Mouse (Mus musculus): ENCODE measurements around the gene N4bp2l2. TPM values are rescaled to one million over a fixed set of nuclear protein-coding genes. Genes with fewer than 3 reads are reported as not detected.

The N4bp2l2 gene
- polyA plus RNA-seq, 2 experiments = 12.3 to 25.1 TPM

DNA sequence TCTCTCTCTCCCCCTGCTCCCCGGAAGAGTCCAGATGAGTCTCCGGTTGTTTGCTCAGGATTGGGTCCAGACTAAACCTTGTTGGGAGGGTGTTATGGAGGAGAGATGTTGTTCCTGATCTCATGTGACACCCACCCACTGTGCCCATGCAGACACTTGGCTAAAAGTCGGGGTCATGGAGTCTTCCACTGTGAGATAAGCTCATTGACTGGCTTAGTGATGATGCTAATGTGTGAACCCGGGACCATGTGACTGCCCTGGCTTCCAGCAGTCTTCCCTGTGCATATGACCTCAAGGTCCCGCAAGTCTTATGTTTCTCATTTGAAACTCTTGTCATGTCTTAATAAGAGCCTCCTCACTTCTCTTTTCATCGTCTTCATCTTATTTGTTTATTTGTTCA lies 84.8 kb downstream of the N4bp2l2 start:
- TF ChIP-seq EP300 (IDR thresholded peaks at IDR 0.05; ENCODE audit: low read depth) (no peak), CTCF (IDR thresholded peaks at IDR 0.05; ENCODE audit: low read depth) (no peak)
- no peak for ATAC-seq (ENCODE audit: insufficient read depth)
- no peak overlapping the region; the same call in 1 of the 2 replicates for H3K27ac ChIP-seq
- H3K9ac ChIP-seq (replicated peaks) = no peak overlapping the region
- no peak overlapping the region for H3K4me2 ChIP-seq (ENCODE audit: low read depth)
- H3K36me3 ChIP-seq (replicated peaks; ENCODE audit: control insufficient read depth, insufficient read depth, low read depth) = no peaks in the 10 kb centered on the region; the same call in 1 of the 2 replicates
- DNase-seq (ENCODE audit: low read depth in 3 of 3, low spot score in 3 of 3) = no peak
- H3K9me3 ChIP-seq (ENCODE audit: control insufficient read depth, low read length) = no peaks in the 10 kb centered on the region
- H3K4me1 ChIP-seq (replicated peaks; ENCODE audit: control insufficient read depth in 2 of 2, insufficient read depth in 2 of 2, low read length in 1 of 2) = peaks cover 37 to 58% of the 10 kb centered on the region in 2 experiments
- H3K4me3 ChIP-seq (ENCODE audit: insufficient read depth in 1 of 2, low read depth in 2 of 2, low read length in 2 of 2) = no peak overlapping the region
- no peaks in the 10 kb centered on the region for H3K27me3 ChIP-seq (ENCODE audit: control insufficient read depth, insufficient read depth, low read length)
- 74% methylated on average over 6 of the region's 6 CpGs for WGBS (ENCODE audit: insufficient replicate concordance)

DNA sequence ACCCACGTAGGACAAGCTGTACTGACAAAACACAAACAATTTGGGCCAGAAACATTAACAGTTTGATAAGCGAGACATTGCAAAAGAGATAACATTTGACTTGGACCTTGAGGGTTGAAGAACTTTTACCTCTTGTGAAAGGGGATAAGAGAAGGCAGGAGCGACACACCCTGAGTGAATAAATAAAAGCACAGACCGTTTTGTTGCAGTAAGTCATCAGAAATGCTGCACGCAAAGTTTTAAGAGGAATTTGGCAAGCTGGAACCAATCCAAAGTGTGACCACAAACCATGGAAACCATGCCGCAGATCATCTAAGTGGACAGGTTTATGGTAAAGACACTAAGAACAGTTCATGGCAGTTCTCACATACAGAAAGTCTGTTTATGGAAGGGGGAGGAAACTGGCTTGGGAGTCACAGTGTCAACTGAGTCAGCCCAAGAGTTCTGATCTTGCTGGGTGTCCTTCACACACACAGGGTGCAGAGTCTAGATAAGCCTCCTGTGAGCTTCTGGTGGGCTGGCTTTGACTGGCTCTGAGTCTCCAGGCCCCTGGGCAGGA lies 87.3 kb downstream of the N4bp2l2 start:
- Histone ChIP-seq H3K9ac (replicated peaks) (peak overlapping the region; percentile 44), H3K27ac (peak overlapping the region; percentile 84), H3K4me2 (ENCODE audit: low read depth) (peak overlapping the region; percentile 66), H3K4me1 (replicated peaks; ENCODE audit: control insufficient read depth in 2 of 2, insufficient read depth in 2 of 2, low read length in 1 of 2) (peaks cover 34 to 50% of the 10 kb centered on the region in 2 experiments), H3K9me3 (ENCODE audit: control insufficient read depth, low read length) (no peaks in the 10 kb centered on the region), H3K36me3 (replicated peaks; ENCODE audit: control insufficient read depth, insufficient read depth, low read depth) (no peaks in the 10 kb centered on the region; the same call in 1 of the 2 replicates), H3K4me3 (ENCODE audit: insufficient read depth in 1 of 2, low read depth in 2 of 2, low read length in 2 of 2) (peak overlapping the region; percentile 7 to 27; a peak in 2 of 4 replicates), H3K27me3 (ENCODE audit: control insufficient read depth, insufficient read depth, low read length) (no peaks in the 10 kb centered on the region)
- WGBS (ENCODE audit: insufficient replicate concordance) = 7% methylated on average over 6 of the region's 6 CpGs
- peak; percentile 95 for ATAC-seq (ENCODE audit: insufficient read depth)
- peak; percentile 62 to 74 (median 65) for DNase-seq (ENCODE audit: low read depth in 3 of 3, low spot score in 3 of 3)
- TF ChIP-seq CTCF (IDR thresholded peaks at IDR 0.05; ENCODE audit: low read depth) (no peak), EP300 (IDR thresholded peaks at IDR 0.05; ENCODE audit: low read depth) (peak; percentile 89)

GRCm38 (mm10) chr5:150576832-150577231 lies 89.2 kb downstream of the N4bp2l2 start:
- DNase-seq (ENCODE audit: low read depth in 3 of 3, low spot score in 3 of 3) = no peak
- WGBS (ENCODE audit: insufficient replicate concordance) = 78% methylated on average over 11 of the region's 11 CpGs
- Histone ChIP-seq H3K36me3 (replicated peaks; ENCODE audit: control insufficient read depth, insufficient read depth, low read depth) (peaks cover 6% of the 10 kb centered on the region), H3K27ac (no peak overlapping the region), H3K4me3 (ENCODE audit: insufficient read depth in 1 of 2, low read depth in 2 of 2, low read length in 2 of 2) (no peak overlapping the region), H3K4me1 (replicated peaks; ENCODE audit: control insufficient read depth in 2 of 2, insufficient read depth in 2 of 2, low read length in 1 of 2) (peaks cover 34 to 43% of the 10 kb centered on the region in 2 experiments), H3K9me3 (ENCODE audit: control insufficient read depth, low read length) (no peaks in the 10 kb centered on the region), H3K4me2 (ENCODE audit: low read depth) (no peak overlapping the region), H3K9ac (replicated peaks) (no peak overlapping the region), H3K27me3 (ENCODE audit: control insufficient read depth, insufficient read depth, low read length) (no peaks in the 10 kb centered on the region)
- no peak for TF ChIP-seq EP300 (IDR thresholded peaks at IDR 0.05; ENCODE audit: low read depth)
- no peak for TF ChIP-seq CTCF (IDR thresholded peaks at IDR 0.05; ENCODE audit: low read depth)
- no peak for ATAC-seq (ENCODE audit: insufficient read depth)

GRCm38 (mm10) chr5:150574885-150575284 lies 91.1 kb downstream of the N4bp2l2 start:
- no peaks in the 10 kb centered on the region for H3K27me3 ChIP-seq (ENCODE audit: control insufficient read depth, insufficient read depth, low read length)
- TF ChIP-seq EP300 (IDR thresholded peaks at IDR 0.05; ENCODE audit: low read depth) (no peak), CTCF (IDR thresholded peaks at IDR 0.05; ENCODE audit: low read depth) (no peak)
- no peak overlapping the region for H3K27ac ChIP-seq
- no peak overlapping the region for H3K4me3 ChIP-seq (ENCODE audit: insufficient read depth in 1 of 2, low read depth in 2 of 2, low read length in 2 of 2)
- 75% methylated on average over 5 of the region's 5 CpGs for WGBS (ENCODE audit: insufficient replicate concordance)
- DNase-seq (ENCODE audit: low read depth in 3 of 3, low spot score in 3 of 3) (no peak), ATAC-seq (ENCODE audit: insufficient read depth) (no peak)
- H3K36me3 ChIP-seq (replicated peaks; ENCODE audit: control insufficient read depth, insufficient read depth, low read depth) = peaks cover 14% of the 10 kb centered on the region
- H3K4me1 ChIP-seq (replicated peaks; ENCODE audit: control insufficient read depth in 2 of 2, insufficient read depth in 2 of 2, low read length in 1 of 2) = peaks cover 28 to 31% of the 10 kb centered on the region in 2 experiments
- H3K9ac ChIP-seq (replicated peaks) = no peak overlapping the region
- H3K9me3 ChIP-seq (ENCODE audit: control insufficient read depth, low read length) = no peaks in the 10 kb centered on the region
- H3K4me2 ChIP-seq (ENCODE audit: low read depth) = no peak overlapping the region

- Histone ChIP-seq H3K4me2 (ENCODE audit: low read depth) (no peak overlapping the region), H3K9me3 (ENCODE audit: control insufficient read depth, low read length) (no peaks in the 10 kb centered on the region), H3K9ac (replicated peaks) (no peak overlapping the region), H3K27me3 (ENCODE audit: control insufficient read depth, insufficient read depth, low read length) (no peaks in the 10 kb centered on the region), H3K4me1 (replicated peaks; ENCODE audit: control insufficient read depth in 2 of 2, insufficient read depth in 2 of 2, low read length in 1 of 2) (peaks cover 23 to 26% of the 10 kb centered on the region in 2 experiments), H3K27ac (no peak overlapping the region), H3K36me3 (replicated peaks; ENCODE audit: control insufficient read depth, insufficient read depth, low read depth) (peaks cover 15% of the 10 kb centered on the region), H3K4me3 (ENCODE audit: insufficient read depth in 1 of 2, low read depth in 2 of 2, low read length in 2 of 2) (no peak overlapping the region)
- WGBS (ENCODE audit: insufficient replicate concordance) = 78% methylated on average over 3 of the region's 3 CpGs
- ATAC-seq (ENCODE audit: insufficient read depth) (no peak), DNase-seq (ENCODE audit: low read depth in 3 of 3, low spot score in 3 of 3) (no peak)
- TF ChIP-seq EP300 (IDR thresholded peaks at IDR 0.05; ENCODE audit: low read depth) (no peak), CTCF (IDR thresholded peaks at IDR 0.05; ENCODE audit: low read depth) (no peak)
Observed at GRCm38 (mm10) chr5:150574403-150574802, 91.6 kb downstream of the N4bp2l2 start.

All from liver, embryonic 14.5 days (tissue).